Mouse (Mus musculus) MEL (cell line): Measurements from ENCODE around the gene Cyp17a1. TPM values are rescaled to one million over a fixed set of nuclear protein-coding genes. Genes with fewer than 3 reads are reported as not detected.

Experiments
- DNase-seq: peaks from one replicate; pipeline ENCODE4 v3.0.0; 2011; ENCODE audit warnings: low read depth, low spot score
- H3K27ac ChIP-seq: 2 replicates; pipeline ENCODE4 v1.5.1; 2012; ENCODE audit warnings: low read depth, mild to moderate bottlenecking, control low read depth, low read length, moderate library complexity; ENCODE audit not compliant: control insufficient read depth
- H3K27me3 ChIP-seq, 2 experiments: fragments of 150-350 bp in 1 of 2; sonication (generic) in 1 of 2; 2 replicates each; pipeline ENCODE4 v1.6.1; 2012; ENCODE audit warnings: low read length in 2 of 2, mild to moderate bottlenecking in 2 of 2, improper control_type of control experiment in 1 of 2, moderate library complexity in 1 of 2; ENCODE audit not compliant: insufficient read depth in 2 of 2, control insufficient read depth in 1 of 2
- H3K36me3 ChIP-seq, 2 experiments: 2 replicates each; pipeline ENCODE4 v1.6.1; 2012 to 2014; ENCODE audit warnings: low read length in 2 of 2, improper control_type of control experiment in 1 of 2, inconsistent platforms in 1 of 2, mild to moderate bottlenecking in 1 of 2; ENCODE audit not compliant: insufficient read depth in 2 of 2, control insufficient read depth in 1 of 2
- H3K4me1 ChIP-seq, 2 experiments: fragments of 150-350 bp in 1 of 2; sonication (generic) in 1 of 2; 2 replicates each; pipeline ENCODE4 v1.6.1; 2012; ENCODE audit warnings: low read length in 2 of 2, improper control_type of control experiment in 1 of 2, mild to moderate bottlenecking in 1 of 2; ENCODE audit not compliant: insufficient read depth in 2 of 2, control insufficient read depth in 1 of 2
- H3K4me3 ChIP-seq, 2 experiments: fragments of 150-350 bp in 1 of 2; sonication (generic) in 1 of 2; 2 replicates each; pipeline ENCODE4 v1.5.1; 2012; ENCODE audit warnings: low read depth in 2 of 2, low read length in 2 of 2, mild to moderate bottlenecking in 2 of 2, moderate library complexity in 2 of 2, control low read depth in 1 of 2, improper control_type of control experiment in 1 of 2; ENCODE audit not compliant: control insufficient read depth in 1 of 2, insufficient read depth in 1 of 2
- H3K79me2 ChIP-seq: 2 replicates; pipeline ENCODE4 v1.6.1; 2012; ENCODE audit warnings: mild to moderate bottlenecking, low read length, moderate library complexity; ENCODE audit not compliant: control insufficient read depth, poor library complexity, insufficient read depth
- H3K9ac ChIP-seq: 2 replicates; pipeline ENCODE4 v1.6.1; 2012; ENCODE audit warnings: low read depth, mild to moderate bottlenecking, control low read depth, low read length, moderate library complexity; ENCODE audit not compliant: control insufficient read depth, poor library complexity, severe bottlenecking
- H3K9me3 ChIP-seq: fragments of 150-350 bp; sonication (generic); replicated peaks from 2 replicates; pipeline ENCODE4 v1.6.1; 2012; ENCODE audit warnings: mild to moderate bottlenecking, low read length, improper control_type of control experiment, moderate library complexity; ENCODE audit not compliant: insufficient read depth
- CHD2 ChIP-seq: IDR thresholded peaks from 2 replicates; pipeline ENCODE4 v1.6.1; 2011; ENCODE audit warnings: low read length, improper control_type of control experiment
- CTCF ChIP-seq, 3 experiments: IDR thresholded peaks in 2 of 3; conservative IDR thresholded peaks in 1 of 3; 2 replicates each; pipeline ENCODE4 v1.5.1; 2011 to 2012; ENCODE audit warnings: low read length in 3 of 3, low read depth in 2 of 3, mild to moderate bottlenecking in 2 of 3, improper control_type of control experiment in 1 of 3, inconsistent platforms in 1 of 3, mixed read lengths in 1 of 3, moderate library complexity in 1 of 3; ENCODE audit not compliant: control insufficient read depth in 1 of 3, insufficient read depth in 1 of 3, poor library complexity in 1 of 3, severe bottlenecking in 1 of 3
- E2F4 ChIP-seq: IDR thresholded peaks from 2 replicates; pipeline ENCODE4 v1.6.1; 2011; ENCODE audit warnings: low read depth, low read length, improper control_type of control experiment, borderline replicate concordance
- ELF1 ChIP-seq: IDR thresholded peaks from 2 replicates; pipeline ENCODE4 v1.6.1; 2014; ENCODE audit warnings: low read depth, mild to moderate bottlenecking, inconsistent platforms, low read length, improper control_type of control experiment, moderate library complexity
- EP300 ChIP-seq, 2 experiments: IDR thresholded peaks; 2 replicates each; pipeline ENCODE4 v1.6.1; 2011; ENCODE audit warnings: improper control_type of control experiment in 2 of 2, low read length in 2 of 2, low read depth in 1 of 2, mild to moderate bottlenecking in 1 of 2
- ETS1 ChIP-seq: IDR thresholded peaks from 2 replicates; pipeline ENCODE4 v1.6.1; 2012; ENCODE audit warnings: low read depth, mild to moderate bottlenecking, inconsistent platforms, low read length, improper control_type of control experiment, moderate library complexity
- GATA1 ChIP-seq: IDR thresholded peaks from 2 replicates; pipeline ENCODE4 v1.6.1; 2011; ENCODE audit warnings: low read depth, low read length, improper control_type of control experiment
- MAFK ChIP-seq: IDR thresholded peaks from 2 replicates; pipeline ENCODE4 v1.6.1; 2011; ENCODE audit warnings: low read depth, mild to moderate bottlenecking, low read length, improper control_type of control experiment, borderline replicate concordance
- MAX ChIP-seq: IDR thresholded peaks from 2 replicates; pipeline ENCODE4 v1.6.1; 2011; ENCODE audit warnings: low read length, improper control_type of control experiment
- MEF2A ChIP-seq: IDR thresholded peaks from 2 replicates; pipeline ENCODE4 v1.6.1; 2014; ENCODE audit warnings: low read depth, mild to moderate bottlenecking, inconsistent platforms, low read length, improper control_type of control experiment; ENCODE audit not compliant: poor library complexity, insufficient replicate concordance, severe bottlenecking; ENCODE audit errors: extremely low read depth
- MXI1 ChIP-seq: IDR thresholded peaks from 2 replicates; pipeline ENCODE4 v1.6.1; 2011; ENCODE audit warnings: mild to moderate bottlenecking, low read depth, low read length, improper control_type of control experiment
- MYB ChIP-seq: IDR thresholded peaks from 2 replicates; pipeline ENCODE4 v1.6.1; 2011; ENCODE audit warnings: mild to moderate bottlenecking, low read depth, low read length, improper control_type of control experiment
- MYC ChIP-seq: IDR thresholded peaks from 2 replicates; pipeline ENCODE4 v1.6.1; 2011; ENCODE audit warnings: low read depth, mild to moderate bottlenecking, low read length, improper control_type of control experiment, moderate library complexity
- NRF1 ChIP-seq: IDR thresholded peaks from 2 replicates; pipeline ENCODE4 v1.6.1; 2014; ENCODE audit warnings: low read depth, mild to moderate bottlenecking, inconsistent platforms, low read length, improper control_type of control experiment, moderate library complexity; ENCODE audit not compliant: poor library complexity, insufficient read depth, severe bottlenecking
- RAD21 ChIP-seq: IDR thresholded peaks from 2 replicates; pipeline ENCODE4 v1.6.1; 2011; ENCODE audit warnings: mild to moderate bottlenecking, low read depth, low read length, improper control_type of control experiment
- RCOR1 ChIP-seq: IDR thresholded peaks from 2 replicates; pipeline ENCODE4 v1.6.1; 2012; ENCODE audit warnings: low read depth, mild to moderate bottlenecking, inconsistent platforms, low read length, improper control_type of control experiment
- SIN3A ChIP-seq: IDR thresholded peaks from 2 replicates; pipeline ENCODE4 v1.6.1; 2012; ENCODE audit warnings: low read length, improper control_type of control experiment, inconsistent platforms
- SMC3 ChIP-seq: IDR thresholded peaks from 2 replicates; pipeline ENCODE4 v1.6.1; 2011; ENCODE audit warnings: low read depth, low read length, improper control_type of control experiment
- TCF12 ChIP-seq: IDR thresholded peaks from 2 replicates; pipeline ENCODE4 v1.6.1; 2014; ENCODE audit warnings: low read depth, mild to moderate bottlenecking, inconsistent platforms, low read length, improper control_type of control experiment, moderate library complexity
- UBTF ChIP-seq: IDR thresholded peaks from 2 replicates; pipeline ENCODE4 v1.6.1; 2012; ENCODE audit warnings: low read depth, mild to moderate bottlenecking, inconsistent platforms, low read length, improper control_type of control experiment, moderate library complexity, borderline replicate concordance; ENCODE audit not compliant: insufficient read depth
- USF1 ChIP-seq: IDR thresholded peaks from 2 replicates; pipeline ENCODE4 v1.6.1; 2014; ENCODE audit warnings: low read depth, mild to moderate bottlenecking, inconsistent platforms, low read length, improper control_type of control experiment, moderate library complexity
- ZC3H11A ChIP-seq: IDR thresholded peaks from 2 replicates; pipeline ENCODE4 v1.6.1; 2012; ENCODE audit warnings: low read depth, mild to moderate bottlenecking, inconsistent platforms, low read length, improper control_type of control experiment
- ZKSCAN1 ChIP-seq: IDR thresholded peaks from 2 replicates; pipeline ENCODE4 v1.6.1; 2012; ENCODE audit warnings: low read depth, mild to moderate bottlenecking, inconsistent platforms, low read length, improper control_type of control experiment, moderate library complexity
- ZMIZ1 ChIP-seq: IDR thresholded peaks from 2 replicates; pipeline ENCODE4 v1.6.1; 2012; ENCODE audit warnings: low read depth, mild to moderate bottlenecking, inconsistent platforms, low read length, improper control_type of control experiment, moderate library complexity
- ZNF384 ChIP-seq: IDR thresholded peaks from 2 replicates; pipeline ENCODE4 v1.6.1; 2012; ENCODE audit warnings: low read depth, mild to moderate bottlenecking, inconsistent platforms, low read length, improper control_type of control experiment
- polyA plus RNA-seq, 2 experiments: library from polyadenylated mRNA; stranded (reverse) in 1 of 2; unstranded in 1 of 2; fragments of >175 nt in 1 of 2; fragments of >200 nt in 1 of 2; gene quantifications; 2 replicates each; pipeline versions ENCODE4 v1.2.1 to v1.2.4; 2012; ENCODE audit warnings: low replicate concordance in 2 of 2, low read depth in 1 of 2; ENCODE audit not compliant: insufficient read length in 2 of 2, insufficient read depth in 1 of 2, missing spikeins in 1 of 2
- total RNA-seq: library from RNA; depleted of rRNA; stranded (reverse); fragments of 300-350 nt; gene quantifications from 2 replicates; pipeline ENCODE4 v1.2.3, GENCODE M21; 2012

Cyp17a1 gene
- total and polyA plus RNA-seq, 3 experiments: not detected

DNA sequence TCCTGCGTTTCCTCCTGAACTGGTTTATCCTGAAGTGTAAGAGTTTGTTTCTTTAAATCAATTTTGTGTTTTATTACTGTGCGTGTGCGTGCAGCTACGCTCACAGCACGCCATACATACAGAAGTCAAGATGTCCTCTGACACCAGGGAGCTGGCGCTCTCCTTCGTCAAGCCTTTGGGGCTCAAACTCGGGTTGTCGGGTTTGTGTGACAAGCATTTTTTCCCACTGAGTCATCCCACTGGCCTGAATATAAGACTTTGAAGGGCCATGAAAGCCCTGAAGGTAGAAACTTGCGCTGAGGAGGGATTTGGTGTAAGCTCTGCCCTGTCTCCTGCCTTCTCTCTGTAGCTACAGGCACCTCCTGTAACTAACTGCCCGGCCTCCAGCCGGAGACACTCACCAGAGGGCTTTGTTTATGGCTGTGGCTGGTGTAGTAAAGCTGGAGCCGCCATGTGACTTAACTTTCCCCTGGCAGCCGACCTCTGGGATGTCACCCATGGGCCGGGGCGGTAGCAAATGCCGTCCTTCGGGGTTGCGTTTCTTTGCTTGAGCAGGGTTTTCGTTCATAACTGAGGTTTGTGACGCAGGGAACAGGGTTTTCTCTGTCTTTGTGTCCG is 30.7 kb downstream of the Cyp17a1 start:
- Histone ChIP-seq H3K27ac (no peak overlapping the region), H3K36me3 (peaks cover 0 to 7% of the 10 kb centered on the region in 2 experiments; a peak in 1 of 4 replicates), H3K9ac (no peak overlapping the region), H3K27me3 (no peaks in the 10 kb centered on the region), H3K79me2 (no peaks in the 10 kb centered on the region), H3K4me1 (no peaks in the 10 kb centered on the region), H3K9me3 (no peaks in the 10 kb centered on the region), H3K4me3 (no peak overlapping the region)
- no peak for DNase-seq
- no peak for TF ChIP-seq CTCF (IDR thresholded peaks at IDR 0.05 in 2 of 3, conservative IDR thresholded peaks at IDR 0.05 in 1 of 3; ENCODE audit: control insufficient read depth in 1 of 3, insufficient read depth in 1 of 3, low read depth in 2 of 3, low read length in 3 of 3, poor library complexity in 1 of 3, severe bottlenecking in 1 of 3)
- TF ChIP-seq MYB: no peak
- TF ChIP-seq MAX: no peak
- no peak for TF ChIP-seq MEF2A
- TF ChIP-seq MAFK: no peak
- TF ChIP-seq ELF1: no peak
- no peak for TF ChIP-seq ZNF384
- no peak for TF ChIP-seq RCOR1
- no peak for TF ChIP-seq MYC
- no peak for TF ChIP-seq USF1
- no peak for TF ChIP-seq ETS1
- no peak for TF ChIP-seq SIN3A
- TF ChIP-seq SMC3: no peak
- no peak for TF ChIP-seq TCF12
- TF ChIP-seq CHD2: no peak
- TF ChIP-seq EP300 (IDR thresholded peaks at IDR 0.05; ENCODE audit: low read depth in 1 of 2, low read length in 2 of 2): no peak

DNA sequence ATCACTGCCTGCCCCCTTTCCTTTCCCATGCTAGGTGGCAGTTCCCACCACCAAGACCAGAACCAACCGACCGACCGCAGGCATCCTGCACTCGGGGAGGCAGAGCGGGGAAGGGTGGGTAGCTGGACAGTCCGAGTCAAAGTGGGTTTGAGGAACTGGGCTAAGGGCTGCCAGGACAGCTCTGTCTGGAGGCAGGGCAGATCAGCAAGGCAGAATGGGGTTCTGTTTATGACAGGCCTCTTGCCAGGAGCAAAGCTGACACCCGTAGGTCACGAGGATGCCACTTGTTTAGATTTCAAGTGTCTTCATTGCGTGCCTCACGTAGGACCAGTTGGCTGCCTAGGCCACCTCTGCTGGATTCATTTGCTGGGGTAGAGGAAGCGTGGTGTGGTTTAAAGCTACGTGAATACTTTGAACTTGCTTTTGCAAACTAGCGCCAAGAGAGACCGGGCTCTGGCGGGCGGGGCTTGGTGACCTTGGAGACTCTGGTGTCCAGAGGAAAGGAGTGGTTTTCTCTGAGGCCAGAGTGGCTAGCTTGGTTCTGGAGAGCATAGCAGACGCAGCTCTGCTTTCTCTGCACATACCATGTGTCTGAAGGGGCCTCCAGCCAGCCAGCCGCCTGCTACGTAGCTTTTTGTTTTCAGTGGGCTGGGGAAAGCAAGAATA is 31.4 kb downstream of the Cyp17a1 start:
- Histone ChIP-seq H3K4me3 (no peak overlapping the region), H3K27me3 (no peaks in the 10 kb centered on the region), H3K9ac (no peak overlapping the region), H3K36me3 (peaks cover 0 to 7% of the 10 kb centered on the region in 2 experiments; a peak in 1 of 4 replicates), H3K9me3 (no peaks in the 10 kb centered on the region), H3K27ac (no peak overlapping the region), H3K4me1 (no peaks in the 10 kb centered on the region), H3K79me2 (no peaks in the 10 kb centered on the region)
- no peak for TF ChIP-seq GATA1
- TF ChIP-seq MXI1: no peak
- TF ChIP-seq ELF1: no peak
- TF ChIP-seq NRF1: no peak
- TF ChIP-seq RAD21: no peak
- TF ChIP-seq ETS1: no peak
- no peak for TF ChIP-seq ZMIZ1
- TF ChIP-seq CHD2: no peak
- TF ChIP-seq ZC3H11A: no peak
- TF ChIP-seq RCOR1: no peak
- TF ChIP-seq ZKSCAN1: no peak
- no peak for TF ChIP-seq EP300 (IDR thresholded peaks at IDR 0.05; ENCODE audit: low read depth in 1 of 2, low read length in 2 of 2)
- TF ChIP-seq E2F4: no peak
- TF ChIP-seq UBTF: no peak
- no peak for TF ChIP-seq CTCF (IDR thresholded peaks at IDR 0.05 in 2 of 3, conservative IDR thresholded peaks at IDR 0.05 in 1 of 3; ENCODE audit: control insufficient read depth in 1 of 3, insufficient read depth in 1 of 3, low read depth in 2 of 3, low read length in 3 of 3, poor library complexity in 1 of 3, severe bottlenecking in 1 of 3)
- DNase-seq: no peak
